Mouse (Mus musculus) stomach, postnatal 0 days (tissue): ENCODE measurements at regions not wholly inside any gene's neighbourhood (a gene's known extent, or its start where the extent isn't known, plus 50 kb on each side); places are given as distances from the start of the nearest gene placed in this dataset.

Experiments used
- CTCF ChIP-seq: IDR thresholded peaks from 2 replicates; pipeline ENCODE4 v1.5.1; 2016; ENCODE audit warnings: antibody characterized with exemption, low read depth, mild to moderate bottlenecking, moderate library complexity
- EP300 ChIP-seq: optimal IDR thresholded peaks from 2 replicates; pipeline ENCODE3; 2016; ENCODE audit warnings: antibody characterized with exemption

- no peak for TF ChIP-seq EP300
- TF ChIP-seq CTCF, result no peak
Measured at GRCm38 (mm10) chr12:31184217-31184975, 56.2 kb upstream of the Gm6993 start.
